Mouse (Mus musculus): ENCODE measurements around the gene Rtn4rl1. TPM values are rescaled to one million over a fixed set of nuclear protein-coding genes. Genes with fewer than 3 reads are reported as not detected.
A peak's percentile ranks its signal among the peaks of the same experiment; 100 is the strongest.

The Rtn4rl1 gene
- polyA plus RNA-seq, 1 experiment: 11.8 TPM

- TF ChIP-seq POLR2A (IDR thresholded peaks at IDR 0.05; ENCODE audit: low read depth, low read length) (no peak), CTCF (IDR thresholded peaks at IDR 0.05; ENCODE audit: extremely low read depth, insufficient read length, insufficient replicate concordance, low read depth, low read length) (no peak)
- Histone ChIP-seq H3K4me3 (ENCODE audit: low read depth, low read length) (peak overlapping the region; percentile 84), H3K36me3 (ENCODE audit: control insufficient read depth, insufficient read depth, low read length) (peaks cover 4% of the 10 kb centered on the region; the same call in 1 of the 2 replicates), H3K4me1 (ENCODE audit: control insufficient read depth, insufficient read depth, insufficient read length, low read length) (peaks cover 17% of the 10 kb centered on the region), H3K27ac (ENCODE audit: insufficient read depth, low read depth, low read length) (no peak overlapping the region), H3K27me3 (ENCODE audit: control insufficient read depth, insufficient read depth, low read length) (no peaks in the 10 kb centered on the region)
- 46% methylated on average over 12 of the region's 12 CpGs for WGBS
Observed at GRCm38 (mm10) chr11:75178011-75178410, 15.6 kb upstream of the Rtn4rl1 start.

GRCm38 (mm10) chr11:75178672-75179208 is 14.8 kb upstream of the Rtn4rl1 start, which contains the start of gene Ovca2:
TSS of gene Ovca2 (minus strand) at chr11:75178835.
- TF ChIP-seq CTCF (IDR thresholded peaks at IDR 0.05; ENCODE audit: extremely low read depth, insufficient read length, insufficient replicate concordance, low read depth, low read length) (peak; percentile 88), POLR2A (IDR thresholded peaks at IDR 0.05; ENCODE audit: low read depth, low read length) (peak; percentile 68)
- H3K27ac ChIP-seq (ENCODE audit: insufficient read depth, low read depth, low read length): no peak within 1 kb of the TSS
- peaks cover 5% of the 10 kb centered on the region for H3K36me3 ChIP-seq (ENCODE audit: control insufficient read depth, insufficient read depth, low read length)
- WGBS: under 1% methylated on average over 33 of the region's 33 CpGs
- no peaks in the 10 kb centered on the region for H3K27me3 ChIP-seq (ENCODE audit: control insufficient read depth, insufficient read depth, low read length)
- peaks cover 12% of the 10 kb centered on the region for H3K4me1 ChIP-seq (ENCODE audit: control insufficient read depth, insufficient read depth, insufficient read length, low read length)
- H3K4me3 ChIP-seq (ENCODE audit: low read depth, low read length): peak within 1 kb of the TSS; percentile 84

- Histone ChIP-seq H3K36me3 (ENCODE audit: control insufficient read depth, insufficient read depth, low read length) (peaks cover 5% of the 10 kb centered on the region), H3K27me3 (ENCODE audit: control insufficient read depth, insufficient read depth, low read length) (no peaks in the 10 kb centered on the region), H3K4me3 (ENCODE audit: low read depth, low read length) (no peak overlapping the region), H3K4me1 (ENCODE audit: control insufficient read depth, insufficient read depth, insufficient read length, low read length) (peaks cover under 1% of the 10 kb centered on the region; the same call in 1 of the 2 replicates), H3K27ac (ENCODE audit: insufficient read depth, low read depth, low read length) (no peak overlapping the region)
- TF ChIP-seq CTCF (IDR thresholded peaks at IDR 0.05; ENCODE audit: extremely low read depth, insufficient read length, insufficient replicate concordance, low read depth, low read length): no peak
- TF ChIP-seq POLR2A (IDR thresholded peaks at IDR 0.05; ENCODE audit: low read depth, low read length): no peak
- WGBS: 80% methylated on average over 2 of the region's 2 CpGs
Observed at GRCm38 (mm10) chr11:75183917-75184570, 9.5 kb upstream of the Rtn4rl1 start.

- WGBS: 95% methylated on average over 5 of the region's 5 CpGs
- H3K27ac ChIP-seq (ENCODE audit: insufficient read depth, low read depth, low read length): no peak overlapping the region
- TF ChIP-seq POLR2A (IDR thresholded peaks at IDR 0.05; ENCODE audit: low read depth, low read length) (no peak), CTCF (IDR thresholded peaks at IDR 0.05; ENCODE audit: extremely low read depth, insufficient read length, insufficient replicate concordance, low read depth, low read length) (no peak)
- H3K4me3 ChIP-seq (ENCODE audit: low read depth, low read length): no peak overlapping the region
- H3K27me3 ChIP-seq (ENCODE audit: control insufficient read depth, insufficient read depth, low read length): no peaks in the 10 kb centered on the region
- H3K4me1 ChIP-seq (ENCODE audit: control insufficient read depth, insufficient read depth, insufficient read length, low read length): peaks cover under 1% of the 10 kb centered on the region; the same call in 1 of the 2 replicates
- H3K36me3 ChIP-seq (ENCODE audit: control insufficient read depth, insufficient read depth, low read length): peaks cover 5% of the 10 kb centered on the region
Observed at GRCm38 (mm10) chr11:75184573-75184972, 9.0 kb upstream of the Rtn4rl1 start.

- no peak overlapping the region for H3K27ac ChIP-seq (ENCODE audit: insufficient read depth, low read depth, low read length)
- whole genome bisulfite sequencing: 90% methylated on average over 1 of the region's 2 CpGs
- H3K27me3 ChIP-seq (ENCODE audit: control insufficient read depth, insufficient read depth, low read length): no peaks in the 10 kb centered on the region
- H3K36me3 ChIP-seq (ENCODE audit: control insufficient read depth, insufficient read depth, low read length): peaks cover 5% of the 10 kb centered on the region
- no peak for TF ChIP-seq POLR2A (IDR thresholded peaks at IDR 0.05; ENCODE audit: low read depth, low read length)
- no peak for TF ChIP-seq CTCF (IDR thresholded peaks at IDR 0.05; ENCODE audit: extremely low read depth, insufficient read length, insufficient replicate concordance, low read depth, low read length)
- peaks cover 2% of the 10 kb centered on the region; the same call in 1 of the 2 replicates for H3K4me1 ChIP-seq (ENCODE audit: control insufficient read depth, insufficient read depth, insufficient read length, low read length)
- no peak overlapping the region for H3K4me3 ChIP-seq (ENCODE audit: low read depth, low read length)
Observed at GRCm38 (mm10) chr11:75184986-75185385, 8.6 kb upstream of the Rtn4rl1 start.

- Histone ChIP-seq H3K27me3 (ENCODE audit: control insufficient read depth, insufficient read depth, low read length) (no peaks in the 10 kb centered on the region), H3K36me3 (ENCODE audit: control insufficient read depth, insufficient read depth, low read length) (no peaks in the 10 kb centered on the region), H3K4me3 (ENCODE audit: low read depth, low read length) (peak overlapping the region; percentile 82), H3K27ac (ENCODE audit: insufficient read depth, low read depth, low read length) (peak overlapping the region; percentile 20), H3K4me1 (ENCODE audit: control insufficient read depth, insufficient read depth, insufficient read length, low read length) (peaks cover 11% of the 10 kb centered on the region)
- WGBS: under 1% methylated on average over 22 of the region's 22 CpGs
- no peak for TF ChIP-seq POLR2A (IDR thresholded peaks at IDR 0.05; ENCODE audit: low read depth, low read length)
- TF ChIP-seq CTCF (IDR thresholded peaks at IDR 0.05; ENCODE audit: extremely low read depth, insufficient read length, insufficient replicate concordance, low read depth, low read length): no peak
Observed at GRCm38 (mm10) chr11:75189713-75190370, 3.7 kb upstream of the Rtn4rl1 start.

- no peaks in the 10 kb centered on the region for H3K27me3 ChIP-seq (ENCODE audit: control insufficient read depth, insufficient read depth, low read length)
- peak overlapping the region; percentile 82 for H3K4me3 ChIP-seq (ENCODE audit: low read depth, low read length)
- TF ChIP-seq CTCF (IDR thresholded peaks at IDR 0.05; ENCODE audit: extremely low read depth, insufficient read length, insufficient replicate concordance, low read depth, low read length) (no peak), POLR2A (IDR thresholded peaks at IDR 0.05; ENCODE audit: low read depth, low read length) (peak; percentile 34; the same call in 1 of the 2 replicates)
- peaks cover 14% of the 10 kb centered on the region for H3K4me1 ChIP-seq (ENCODE audit: control insufficient read depth, insufficient read depth, insufficient read length, low read length)
- no peaks in the 10 kb centered on the region for H3K36me3 ChIP-seq (ENCODE audit: control insufficient read depth, insufficient read depth, low read length)
- peak overlapping the region; percentile 20; the same call in 1 of the 2 replicates for H3K27ac ChIP-seq (ENCODE audit: insufficient read depth, low read depth, low read length)
- WGBS: 1% methylated on average over 24 of the region's 24 CpGs
Observed at GRCm38 (mm10) chr11:75190371-75190724, 3.2 kb upstream of the Rtn4rl1 start.

All from small intestine, adult 2 months (tissue).